Mouse (Mus musculus): Measurements from ENCODE around the gene Tax1bp1. TPM values are rescaled to one million over a fixed set of nuclear protein-coding genes. Genes with fewer than 3 reads are reported as not detected.

Gene Tax1bp1
- total RNA-seq, 2 experiments from 2014 or later = 66.9 to 175 TPM

- ATAC-seq (replicated peaks; ENCODE audit: low FRiP score, low TSS enrichment, poor library complexity, severe bottlenecking) = no peak
Observed at GRCm38 (mm10) chr6:52699899-52700298, 13.6 kb upstream of the Tax1bp1 start.

GRCm38 (mm10) chr6:52703263-52703662 is 10.3 kb upstream of the Tax1bp1 start:
- ATAC-seq (replicated peaks; ENCODE audit: low FRiP score, low TSS enrichment, poor library complexity, severe bottlenecking) = no peak

DNA sequence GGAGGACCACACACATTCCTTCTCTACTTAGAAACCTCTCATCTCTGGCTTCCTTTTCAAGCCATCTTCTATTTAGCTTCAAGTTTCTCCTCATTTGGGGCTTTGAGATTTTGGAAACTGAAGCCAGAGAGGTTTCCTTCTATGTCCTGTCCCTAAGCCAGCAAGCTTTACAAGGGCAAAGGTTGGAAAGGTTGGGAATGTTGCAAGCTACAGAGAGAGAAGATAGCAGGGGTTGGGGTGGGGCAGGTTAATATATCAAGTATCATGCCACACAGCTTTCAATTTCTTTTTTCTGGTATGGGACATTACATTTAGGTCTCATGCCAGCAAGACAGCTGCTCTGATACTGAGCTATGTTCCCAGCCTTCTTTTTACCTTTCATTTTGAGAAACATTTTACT is 8.2 kb upstream of the Tax1bp1 start:
- ATAC-seq (replicated peaks; ENCODE audit: low FRiP score, low TSS enrichment, poor library complexity, severe bottlenecking) = no peak

DNA sequence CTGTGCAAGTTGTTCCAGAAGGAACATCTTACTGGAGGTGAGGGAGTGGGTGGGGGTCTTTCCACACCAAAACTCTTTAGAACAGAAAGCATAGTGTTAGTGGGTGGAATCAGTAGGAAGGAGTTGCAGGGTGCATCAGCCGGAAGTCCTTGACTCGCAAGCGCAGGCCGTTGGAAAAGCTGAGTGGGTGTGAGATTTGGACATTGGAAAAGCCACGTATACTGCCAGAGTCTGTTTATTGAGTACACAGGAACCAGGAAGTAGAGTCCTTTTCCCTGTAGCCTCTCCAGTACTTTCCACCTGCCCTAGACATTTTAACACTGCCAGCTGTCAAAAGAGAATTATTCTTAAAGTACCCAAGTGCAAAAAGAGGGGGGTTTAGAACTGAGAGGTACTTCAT is 5.7 kb upstream of the Tax1bp1 start:
- no peak for ATAC-seq (replicated peaks; ENCODE audit: low FRiP score, low TSS enrichment, poor library complexity, severe bottlenecking)

DNA sequence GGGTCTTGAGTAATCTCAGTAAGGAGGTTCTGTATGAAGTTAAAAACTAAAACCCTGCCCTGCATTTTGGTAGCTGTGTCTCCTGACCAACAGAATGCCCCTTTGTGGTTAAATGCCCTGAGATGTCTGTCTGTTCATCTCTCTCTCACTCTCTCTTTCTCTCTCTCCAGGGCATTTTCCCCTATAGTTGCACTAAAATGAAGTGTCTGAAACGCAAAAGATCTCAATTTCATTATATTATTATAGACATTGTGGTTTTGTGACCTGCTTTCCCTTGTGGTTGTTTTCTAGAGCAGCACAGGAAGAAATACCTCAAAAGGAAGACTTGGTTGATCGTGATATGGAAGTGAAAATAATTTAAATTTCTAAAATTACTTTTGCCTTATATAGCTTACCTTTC is 966 bp upstream of the Tax1bp1 start:
- ATAC-seq (replicated peaks; ENCODE audit: low FRiP score, low TSS enrichment, poor library complexity, severe bottlenecking) = no peak

DNA sequence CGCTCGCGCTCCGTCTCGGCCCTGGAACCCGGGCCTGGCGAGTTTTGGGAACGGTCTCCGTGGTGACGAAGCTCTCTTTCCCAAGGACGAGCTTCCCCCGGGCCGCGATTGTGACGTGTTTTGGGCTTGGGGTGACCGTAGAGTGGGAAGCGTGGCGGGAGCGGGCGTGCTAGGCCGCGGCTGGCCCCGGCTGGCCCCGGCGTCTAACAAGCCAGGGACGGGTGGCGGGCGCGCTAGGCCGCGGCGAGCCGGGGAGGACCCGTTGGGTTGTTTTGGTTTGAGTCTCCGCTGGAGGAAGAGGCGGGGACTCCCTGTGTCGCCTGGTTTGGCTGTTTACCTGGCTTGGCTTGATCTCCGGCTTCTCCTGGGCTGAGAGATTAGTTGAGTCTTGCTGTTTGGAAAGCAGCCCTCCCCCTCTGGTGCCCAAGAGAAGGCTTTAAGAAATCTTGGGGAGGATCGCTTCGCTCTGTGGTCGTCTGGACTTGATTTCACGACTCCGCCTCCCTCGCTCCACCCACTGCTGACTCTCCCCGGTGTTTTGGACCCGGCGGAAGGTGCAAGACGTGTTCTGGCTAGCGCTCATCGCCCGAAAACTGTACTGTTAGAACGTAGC is 474 bp downstream of the Tax1bp1 start:
- peak; percentile 83 for ATAC-seq (replicated peaks; ENCODE audit: low FRiP score, low TSS enrichment, poor library complexity, severe bottlenecking)

DNA sequence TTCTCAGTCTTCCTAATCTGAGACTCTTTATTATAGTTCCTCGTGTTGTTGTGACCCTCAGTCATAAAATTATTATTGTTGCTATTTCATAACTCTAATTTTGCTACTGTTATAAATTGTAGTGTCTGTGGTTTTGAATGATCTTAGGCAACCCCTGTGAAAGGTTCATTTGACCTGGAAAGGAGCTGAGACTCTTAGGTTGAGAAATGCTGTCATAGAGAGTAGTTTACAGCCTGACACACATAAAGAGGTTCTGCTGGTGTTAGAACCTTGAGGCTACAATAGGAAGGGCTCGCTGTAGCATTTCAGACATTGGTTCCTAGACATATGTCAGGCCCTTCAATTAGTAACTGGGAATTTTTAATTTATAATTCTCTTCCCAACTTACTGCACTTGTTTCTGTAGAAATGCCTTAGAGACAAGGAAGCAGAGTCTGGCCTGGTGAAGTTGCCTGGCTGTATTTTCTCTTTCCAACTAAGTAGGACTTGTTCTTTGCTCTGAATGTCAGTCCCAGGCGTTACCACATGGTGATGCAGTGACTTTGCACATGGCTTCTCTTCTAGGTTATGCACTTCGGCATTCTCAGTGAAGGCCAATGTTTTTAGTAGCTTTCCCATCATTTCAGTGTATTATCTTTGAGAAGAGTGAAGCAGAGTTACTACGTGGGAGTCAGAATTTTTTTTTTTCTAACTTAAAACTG is 4.1 kb downstream of the Tax1bp1 start:
- ATAC-seq (replicated peaks; ENCODE audit: low FRiP score, low TSS enrichment, poor library complexity, severe bottlenecking) = no peak

DNA sequence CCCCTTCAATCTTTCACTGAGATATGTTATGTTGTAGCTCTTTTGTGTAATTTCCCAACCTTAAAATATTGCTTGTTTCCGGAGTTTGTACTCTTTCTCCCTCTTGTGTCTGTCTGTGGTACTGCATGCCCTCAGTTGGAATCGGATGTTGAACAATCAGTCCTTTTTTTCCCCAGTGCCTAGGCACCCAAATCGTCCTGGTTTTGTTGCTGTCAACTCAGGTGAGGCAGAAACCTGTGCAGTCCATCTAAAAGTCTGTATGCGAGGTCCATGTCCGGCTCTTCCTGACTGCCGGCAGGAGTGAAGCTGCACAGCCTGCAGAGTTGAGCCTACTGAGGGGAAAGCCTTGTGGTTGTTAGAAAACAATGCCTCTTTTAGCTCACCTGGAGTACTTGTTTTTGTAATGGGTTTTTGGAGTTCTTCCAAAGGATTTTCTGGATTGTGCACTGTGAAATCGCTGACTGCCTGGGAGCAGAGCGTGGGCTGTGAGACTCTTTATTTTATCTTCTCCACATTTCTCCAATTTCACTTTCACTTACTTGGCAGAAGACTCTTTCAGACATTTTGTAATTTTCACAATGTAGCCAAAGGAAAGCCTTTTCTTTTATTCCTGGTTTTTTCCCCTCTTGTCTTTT is 11.4 kb downstream of the Tax1bp1 start:
- peak; percentile 73 for ATAC-seq (replicated peaks; ENCODE audit: low FRiP score, low TSS enrichment, poor library complexity, severe bottlenecking)

- no peak for ATAC-seq (replicated peaks; ENCODE audit: low FRiP score, low TSS enrichment, poor library complexity, severe bottlenecking)
Observed at GRCm38 (mm10) chr6:52730338-52730737, 16.8 kb downstream of the Tax1bp1 start.

DNA sequence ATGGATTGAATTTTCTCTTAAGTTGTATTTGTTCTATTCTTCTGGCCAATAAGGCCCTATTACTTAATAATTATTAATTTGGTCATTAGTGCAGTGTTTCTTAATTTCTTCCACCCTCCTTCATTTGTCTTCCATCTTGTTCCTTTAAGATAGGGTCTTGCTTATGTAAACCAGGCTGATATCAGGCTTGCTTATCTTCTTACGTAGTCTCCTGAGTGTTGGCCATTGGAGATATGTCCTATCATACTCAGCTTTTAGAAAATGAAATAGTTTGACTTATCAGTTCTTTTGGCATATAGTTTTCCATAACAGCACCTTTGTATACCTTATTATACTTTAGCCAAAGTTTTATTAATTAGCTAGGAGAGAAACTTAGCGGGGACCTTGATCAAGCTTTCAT is 21.1 kb downstream of the Tax1bp1 start:
- no peak for ATAC-seq (replicated peaks; ENCODE audit: low FRiP score, low TSS enrichment, poor library complexity, severe bottlenecking)

GRCm38 (mm10) chr6:52752832-52753231 is 39.3 kb downstream of the Tax1bp1 start:
- no peak for ATAC-seq (replicated peaks; ENCODE audit: low FRiP score, low TSS enrichment, poor library complexity, severe bottlenecking)

GRCm38 (mm10) chr6:52765206-52765605 is 51.7 kb downstream of the Tax1bp1 start:
- ATAC-seq (replicated peaks; ENCODE audit: low FRiP score, low TSS enrichment, poor library complexity, severe bottlenecking) = no peak

- ATAC-seq (replicated peaks; ENCODE audit: low FRiP score, low TSS enrichment, poor library complexity, severe bottlenecking) = peak; percentile 42; the same call in 1 of the 2 replicates
Observed at GRCm38 (mm10) chr6:52770789-52771188, 57.3 kb downstream of the Tax1bp1 start.

DNA sequence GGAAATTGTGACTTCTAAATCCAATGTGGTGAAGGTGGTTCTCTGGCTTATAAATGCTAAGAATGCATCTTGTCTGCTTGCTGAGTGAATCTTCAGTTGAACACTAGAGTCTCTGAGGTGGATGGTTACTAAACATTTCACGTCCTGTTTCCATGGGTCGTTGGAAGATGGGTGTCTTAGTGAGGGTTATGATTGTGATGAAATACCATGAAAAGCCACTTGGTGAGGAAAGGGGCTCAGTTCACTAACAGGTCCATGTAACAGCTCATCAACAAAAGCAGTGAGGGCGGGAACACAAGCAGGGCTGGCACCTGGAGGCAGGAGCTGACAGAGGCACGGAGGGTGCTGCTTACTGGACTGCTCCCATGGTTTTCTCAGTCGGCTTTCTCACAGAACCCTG is 59.6 kb downstream of the Tax1bp1 start:
- ATAC-seq (replicated peaks; ENCODE audit: low FRiP score, low TSS enrichment, poor library complexity, severe bottlenecking) = no peak

DNA sequence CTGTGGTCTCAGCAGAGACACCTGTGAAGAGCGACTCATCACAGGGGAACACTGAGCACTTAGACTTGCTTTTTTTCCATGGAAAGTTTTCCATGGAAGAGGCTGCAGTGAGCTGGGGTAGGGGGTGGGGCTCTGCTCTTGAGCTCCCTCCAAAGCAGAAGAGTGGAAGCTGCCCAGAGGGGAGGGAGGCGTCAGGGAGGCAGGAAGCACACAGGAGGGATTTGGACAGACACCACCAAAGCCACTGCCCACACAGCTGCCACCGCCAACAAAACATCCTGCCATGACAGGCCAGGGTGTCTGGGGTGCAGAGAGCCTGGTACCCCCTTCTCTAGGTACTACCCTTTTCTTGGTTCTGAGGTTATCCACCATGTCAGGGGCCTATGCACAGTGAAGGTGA is 61.8 kb downstream of the Tax1bp1 start:
- no peak for ATAC-seq (replicated peaks; ENCODE audit: low FRiP score, low TSS enrichment, poor library complexity, severe bottlenecking)

GRCm38 (mm10) chr6:52775956-52776355 is 62.4 kb downstream of the Tax1bp1 start:
- ATAC-seq (replicated peaks; ENCODE audit: low FRiP score, low TSS enrichment, poor library complexity, severe bottlenecking) = no peak

GRCm38 (mm10) chr6:52777034-52777433 is 63.5 kb downstream of the Tax1bp1 start:
- ATAC-seq (replicated peaks; ENCODE audit: low FRiP score, low TSS enrichment, poor library complexity, severe bottlenecking) = no peak

- no peak for ATAC-seq (replicated peaks; ENCODE audit: low FRiP score, low TSS enrichment, poor library complexity, severe bottlenecking)
Observed at GRCm38 (mm10) chr6:52778523-52778922, 65.0 kb downstream of the Tax1bp1 start.

DNA sequence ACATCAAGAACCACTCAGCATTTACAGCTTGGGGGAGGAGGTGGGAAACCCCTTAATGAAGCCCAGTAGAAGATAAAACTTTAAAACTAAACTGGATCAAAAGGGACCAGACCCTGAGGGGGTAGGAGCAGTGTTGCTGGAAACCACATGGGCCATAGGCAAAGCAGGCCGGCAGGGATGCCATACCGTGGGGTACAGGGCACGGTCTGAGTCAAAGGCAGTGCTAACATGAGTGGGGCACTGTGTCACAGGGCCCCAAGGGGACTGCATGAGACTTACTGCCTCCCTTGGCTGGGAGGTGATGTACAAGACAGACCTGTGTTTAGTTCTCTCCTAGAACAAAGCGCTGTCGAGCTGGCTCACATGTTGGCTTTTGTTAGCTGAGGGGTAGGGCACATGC is 66.0 kb downstream of the Tax1bp1 start:
- no peak for ATAC-seq (replicated peaks; ENCODE audit: low FRiP score, low TSS enrichment, poor library complexity, severe bottlenecking)

GRCm38 (mm10) chr6:52790316-52790715 is 76.8 kb downstream of the Tax1bp1 start:
- ATAC-seq (replicated peaks; ENCODE audit: low FRiP score, low TSS enrichment, poor library complexity, severe bottlenecking) = no peak

DNA sequence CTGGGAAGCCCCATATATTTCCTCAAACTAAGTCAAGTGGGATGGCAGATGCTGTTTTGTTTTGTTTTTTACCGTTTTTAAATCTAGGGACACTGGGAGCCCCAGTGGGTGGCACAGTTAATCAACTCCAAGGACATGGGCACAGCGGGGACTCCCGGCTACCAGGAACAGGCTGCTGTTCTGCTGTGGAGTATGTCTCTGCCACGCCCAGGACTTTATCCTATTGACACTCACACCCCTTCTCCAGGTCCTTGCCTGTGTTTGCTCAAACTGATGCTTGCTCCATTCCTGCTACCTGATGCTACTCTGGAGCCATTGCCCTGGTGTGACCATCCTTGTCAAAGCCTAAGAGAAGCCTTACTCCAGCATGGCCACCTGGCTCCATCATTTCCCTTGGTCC is 77.3 kb downstream of the Tax1bp1 start:
- ATAC-seq (replicated peaks; ENCODE audit: low FRiP score, low TSS enrichment, poor library complexity, severe bottlenecking) = no peak

Data from megakaryocyte-erythroid progenitor cell, adult 5-6 weeks (primary cell).